Mouse (Mus musculus): ENCODE measurements around the gene Dtx3l. TPM values are rescaled to one million over a fixed set of nuclear protein-coding genes. Genes with fewer than 3 reads are reported as not detected.
"Not testable (repeated sequence)": the region's sequence is repeated elsewhere in the genome, so short reads cannot be mapped to it uniquely, and the experiment has no call there.

Gene Dtx3l
- polyA plus RNA-seq, 1 experiment from 2014 or later, result 5.5 TPM

DNA sequence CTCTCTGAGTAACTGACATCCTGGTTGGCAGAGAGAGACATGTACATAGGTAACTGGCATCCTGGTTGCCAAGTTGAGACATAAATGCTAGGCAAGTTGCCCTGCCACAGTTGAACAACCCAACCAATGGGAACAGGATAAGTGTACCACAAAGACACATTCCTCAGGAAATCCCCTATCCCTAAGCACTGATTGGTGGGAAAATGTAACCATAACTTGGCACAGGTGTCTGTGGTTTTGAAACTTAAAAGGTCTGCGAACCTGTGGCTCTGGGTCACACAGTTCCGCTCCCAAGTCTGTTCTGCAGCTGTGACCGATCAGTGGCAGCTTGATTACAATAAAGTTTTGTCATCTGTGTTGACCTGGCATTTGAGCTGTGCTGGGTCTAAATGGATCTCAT is 33.6 kb downstream of the Dtx3l start:
- Histone ChIP-seq H3K4me2 (no peak overlapping the region), H3K9me3 (replicated peaks) (no peaks in the 10 kb centered on the region), H3K36me3 (no peaks in the 10 kb centered on the region), H3K27ac (no peak overlapping the region), H3K27me3 (no peaks in the 10 kb centered on the region), H3K4me1 (replicated peaks) (peaks cover 9% of the 10 kb centered on the region), H3K4me3 (no peak overlapping the region), H3K9ac (no peak overlapping the region)
- no peak for ATAC-seq (replicated peaks; ENCODE audit: insufficient number of reproducible peaks, insufficient read depth, low FRiP score, low read depth)
- 85% methylated on average over 3 of the region's 3 CpGs for WGBS

DNA sequence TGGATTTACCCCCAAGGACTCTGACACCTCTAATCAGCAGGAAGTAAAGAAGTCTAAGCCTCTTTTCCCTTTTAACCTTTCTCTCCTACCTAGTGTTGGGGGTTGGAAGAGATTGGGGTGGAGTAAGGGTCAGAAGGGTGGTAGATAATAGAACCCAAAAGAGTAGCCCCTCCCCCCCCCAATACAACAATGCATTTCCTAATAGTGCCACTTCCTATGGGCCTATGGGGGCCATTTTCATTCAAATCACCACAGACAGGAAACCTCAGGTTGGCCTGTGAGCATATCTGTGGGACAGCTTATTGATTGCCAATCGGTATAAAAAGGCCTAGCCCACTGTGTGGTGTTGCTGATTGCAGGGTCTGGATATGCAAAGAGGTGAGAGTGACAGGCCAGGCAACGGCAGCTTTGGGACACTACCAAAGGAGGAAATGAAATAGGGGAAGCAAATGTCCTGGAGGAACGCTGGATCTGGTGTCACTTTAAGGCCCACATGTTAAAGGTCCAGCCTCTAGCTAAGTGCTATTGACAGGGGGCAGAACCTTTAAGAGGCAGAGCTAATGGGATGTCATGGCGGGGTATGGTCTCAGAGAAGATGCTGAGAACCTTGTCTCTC is 34.7 kb downstream of the Dtx3l start:
- no peaks in the 10 kb centered on the region for H3K9me3 ChIP-seq (replicated peaks)
- H3K4me2 ChIP-seq, result no peak overlapping the region
- H3K27me3 ChIP-seq, result no peaks in the 10 kb centered on the region
- 77% methylated on average over 4 of the region's 4 CpGs for WGBS
- no peak overlapping the region for H3K9ac ChIP-seq
- H3K4me1 ChIP-seq (replicated peaks), result peaks cover 9% of the 10 kb centered on the region
- no peak overlapping the region for H3K27ac ChIP-seq
- no peaks in the 10 kb centered on the region for H3K36me3 ChIP-seq
- ATAC-seq (replicated peaks; ENCODE audit: insufficient number of reproducible peaks, insufficient read depth, low FRiP score, low read depth), result no peak
- no peak overlapping the region for H3K4me3 ChIP-seq

DNA sequence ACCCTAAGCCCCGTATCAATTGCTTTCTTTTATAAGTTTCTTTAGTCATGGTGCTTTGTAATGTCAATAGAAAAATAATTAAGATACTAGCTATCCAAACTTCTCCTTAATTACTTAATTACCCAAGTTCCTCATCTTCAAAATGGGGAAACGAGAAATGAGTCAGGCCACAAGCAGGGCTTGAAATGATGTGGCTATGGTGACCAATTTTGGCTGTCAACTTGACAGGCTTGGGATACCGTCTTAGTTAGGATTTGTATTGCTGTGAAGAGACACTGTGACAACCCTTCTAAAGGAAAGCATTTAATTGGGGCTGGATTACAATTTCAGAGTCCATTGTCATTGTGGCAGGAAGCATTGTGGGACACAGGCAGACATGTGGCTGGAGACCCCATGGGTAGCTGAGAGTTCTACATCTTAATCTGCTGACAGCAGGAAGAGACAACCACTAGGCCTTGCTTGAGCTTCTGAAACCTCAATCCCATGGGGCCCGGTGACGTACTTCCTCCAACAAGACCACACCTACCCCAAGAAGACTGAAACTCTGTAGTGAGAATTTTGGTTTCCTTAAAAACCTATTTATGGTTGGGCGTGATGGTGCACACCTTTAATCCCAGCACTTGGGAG is 35.8 kb downstream of the Dtx3l start:
- Histone ChIP-seq H3K4me2 (no peak overlapping the region), H3K27me3 (no peaks in the 10 kb centered on the region), H3K4me3 (no peak overlapping the region), H3K9ac (no peak overlapping the region), H3K4me1 (replicated peaks) (peaks cover 9% of the 10 kb centered on the region), H3K36me3 (no peaks in the 10 kb centered on the region), H3K9me3 (replicated peaks) (no peaks in the 10 kb centered on the region), H3K27ac (no peak overlapping the region)
- WGBS, result 83% methylated on average over 6 of the region's 6 CpGs
- no peak for ATAC-seq (replicated peaks; ENCODE audit: insufficient number of reproducible peaks, insufficient read depth, low FRiP score, low read depth)

DNA sequence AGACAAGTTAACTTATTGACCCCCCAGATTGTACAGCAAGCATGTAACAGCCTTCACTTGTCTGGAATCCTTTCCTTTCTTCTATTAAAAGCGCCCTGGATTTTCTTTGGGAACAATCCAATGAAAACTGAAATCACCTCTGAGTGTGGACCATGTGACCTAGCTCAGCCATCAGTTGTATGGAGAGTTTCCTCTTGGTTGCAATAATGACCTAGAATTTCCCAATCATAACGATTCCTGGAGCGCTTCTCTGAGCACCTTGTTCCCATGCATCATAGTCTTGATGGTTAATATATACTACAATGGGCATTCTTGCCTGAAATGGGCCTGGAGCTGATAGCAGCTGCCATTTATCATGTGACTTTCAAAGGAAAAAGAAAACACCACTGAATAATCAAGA is 38.4 kb downstream of the Dtx3l start:
- ATAC-seq (replicated peaks; ENCODE audit: insufficient number of reproducible peaks, insufficient read depth, low FRiP score, low read depth), result no peak
- H3K9ac ChIP-seq, result no peak overlapping the region
- no peak overlapping the region for H3K4me2 ChIP-seq
- no peaks in the 10 kb centered on the region for H3K27me3 ChIP-seq
- no peaks in the 10 kb centered on the region for H3K36me3 ChIP-seq
- 72% methylated on average over 3 of the region's 3 CpGs for WGBS
- H3K27ac ChIP-seq, result no peak overlapping the region
- H3K9me3 ChIP-seq (replicated peaks), result no peaks in the 10 kb centered on the region
- no peak overlapping the region for H3K4me3 ChIP-seq
- no peaks in the 10 kb centered on the region for H3K4me1 ChIP-seq (replicated peaks)

DNA sequence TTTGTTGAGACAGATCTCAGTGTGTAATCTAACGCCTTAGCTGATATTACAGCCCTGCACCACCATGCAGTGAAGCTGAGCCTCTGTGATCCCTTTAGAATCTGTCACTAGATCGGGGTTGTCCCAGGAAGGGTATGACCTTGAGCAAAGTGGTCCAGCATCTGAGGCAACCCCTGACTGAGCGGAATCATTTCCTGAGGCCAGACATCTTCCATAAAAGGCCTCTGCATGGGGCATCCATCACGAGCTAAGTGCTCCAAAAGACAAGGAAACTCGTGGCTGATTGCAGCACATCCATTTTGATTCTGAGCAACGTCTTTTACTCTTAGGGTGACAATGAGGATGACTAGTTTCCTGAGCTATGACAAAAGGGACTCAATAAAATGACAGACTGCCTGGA is 44.0 kb downstream of the Dtx3l start:
- H3K4me2 ChIP-seq, result no peak overlapping the region
- H3K27ac ChIP-seq, result no peak overlapping the region
- H3K9ac ChIP-seq, result no peak overlapping the region
- H3K4me3 ChIP-seq, result no peak overlapping the region
- H3K9me3 ChIP-seq (replicated peaks), result no peaks in the 10 kb centered on the region
- no peaks in the 10 kb centered on the region for H3K36me3 ChIP-seq
- 55% methylated on average over 6 of the region's 6 CpGs for WGBS
- no peak for ATAC-seq (replicated peaks; ENCODE audit: insufficient number of reproducible peaks, insufficient read depth, low FRiP score, low read depth)
- no peaks in the 10 kb centered on the region for H3K27me3 ChIP-seq
- no peaks in the 10 kb centered on the region for H3K4me1 ChIP-seq (replicated peaks)

DNA sequence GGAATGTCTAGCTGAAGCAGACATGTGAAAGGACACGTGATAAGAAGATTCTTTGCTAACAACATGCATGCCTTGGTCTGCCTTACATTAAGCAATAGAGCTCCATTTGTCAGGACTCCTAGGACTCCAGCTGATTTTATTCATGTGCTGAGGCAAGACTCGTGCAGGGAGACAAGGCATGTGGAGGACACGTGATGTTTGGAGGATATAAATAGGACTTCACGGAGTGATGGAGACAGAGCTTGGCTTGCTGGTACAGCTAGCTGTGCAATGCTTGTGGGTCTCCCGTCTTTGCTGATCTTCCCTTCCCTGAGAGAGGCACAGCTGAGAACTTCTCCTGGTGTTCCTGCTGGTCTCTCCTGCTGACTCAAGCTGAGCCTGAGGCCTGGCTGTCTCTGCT is 47.3 kb downstream of the Dtx3l start:
- 47% methylated on average over 5 of the region's 5 CpGs for WGBS
- not testable (repeated sequence) for H3K4me2 ChIP-seq; H3K27ac ChIP-seq; H3K36me3 ChIP-seq; H3K27me3 ChIP-seq; ATAC-seq (replicated peaks; ENCODE audit: insufficient number of reproducible peaks, insufficient read depth, low FRiP score, low read depth); H3K4me1 ChIP-seq (replicated peaks); H3K4me3 ChIP-seq; H3K9ac ChIP-seq; H3K9me3 ChIP-seq (replicated peaks)

DNA sequence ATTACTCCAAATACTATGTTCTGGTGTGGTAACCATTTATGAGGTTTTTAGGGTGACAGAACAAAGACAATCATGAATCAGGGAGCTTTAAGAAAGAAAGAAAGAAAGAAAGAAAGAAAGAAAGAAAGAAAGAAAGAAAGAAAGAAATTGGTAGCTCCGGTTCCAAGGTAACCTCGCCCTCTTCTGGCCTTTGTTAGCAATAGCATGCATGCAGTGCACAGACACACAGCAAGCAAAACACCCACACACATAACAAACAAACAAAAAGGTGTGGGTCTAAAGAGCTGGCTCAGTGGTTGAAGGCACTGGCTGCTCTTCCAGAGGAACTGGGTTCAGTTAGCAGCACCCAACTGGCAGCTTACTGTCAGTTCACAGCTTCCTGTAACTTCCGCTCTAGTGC is 48.3 kb downstream of the Dtx3l start:
- no peak overlapping the region for H3K4me3 ChIP-seq
- no peaks in the 10 kb centered on the region for H3K4me1 ChIP-seq (replicated peaks)
- H3K27me3 ChIP-seq, result no peaks in the 10 kb centered on the region
- no peak overlapping the region for H3K9ac ChIP-seq
- H3K9me3 ChIP-seq (replicated peaks), result no peaks in the 10 kb centered on the region
- no peak overlapping the region for H3K27ac ChIP-seq
- no peak overlapping the region for H3K4me2 ChIP-seq
- WGBS, result 77% methylated on average over 3 of the region's 3 CpGs
- ATAC-seq (replicated peaks; ENCODE audit: insufficient number of reproducible peaks, insufficient read depth, low FRiP score, low read depth), result no peak
- no peaks in the 10 kb centered on the region for H3K36me3 ChIP-seq

DNA sequence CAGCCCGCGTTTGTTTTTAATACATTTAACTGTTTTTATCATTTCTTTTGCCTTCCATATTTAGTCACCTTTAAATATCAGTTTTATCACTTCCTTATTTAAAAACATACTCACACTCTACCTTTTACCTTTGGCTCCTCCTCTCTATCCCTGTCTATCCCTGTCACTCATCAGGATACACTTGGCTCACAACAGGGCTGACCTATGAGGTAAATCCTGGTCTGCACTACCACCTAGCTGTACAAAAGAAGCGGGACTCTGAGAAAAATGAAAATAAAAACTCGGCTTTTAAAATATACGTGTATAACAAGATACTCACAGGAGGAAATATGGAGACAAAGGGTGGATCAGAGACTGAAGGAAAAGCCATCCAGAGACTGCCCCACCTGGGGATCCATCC is 50.0 kb downstream of the Dtx3l start:
- WGBS, result 86% methylated on average over 5 of the region's 5 CpGs

DNA sequence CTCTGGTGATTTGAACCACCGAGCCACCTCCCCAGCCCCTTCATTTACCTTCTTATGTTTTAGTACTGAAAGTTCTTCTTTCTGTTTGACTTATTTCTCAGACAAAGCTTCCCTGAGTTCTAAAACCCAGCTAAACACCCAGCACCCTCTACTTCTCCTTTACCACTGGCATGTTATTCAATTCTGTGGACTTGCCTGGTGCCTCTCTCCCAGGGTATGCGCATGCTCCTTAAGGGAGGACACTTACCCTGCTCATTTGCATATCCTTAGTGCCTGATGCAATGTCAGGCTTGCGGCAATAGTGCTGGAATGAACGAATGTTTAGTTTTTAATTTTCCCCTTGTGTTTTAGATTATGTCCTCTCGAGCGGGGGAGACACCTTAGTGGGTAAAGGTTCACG is 50.8 kb downstream of the Dtx3l start:
- Histone ChIP-seq H3K27ac (no peak overlapping the region), H3K27me3 (no peaks in the 10 kb centered on the region), H3K4me3 (no peak overlapping the region), H3K4me2 (no peak overlapping the region), H3K9me3 (replicated peaks) (no peaks in the 10 kb centered on the region), H3K36me3 (no peaks in the 10 kb centered on the region), H3K9ac (no peak overlapping the region), H3K4me1 (replicated peaks) (no peaks in the 10 kb centered on the region)
- no peak for ATAC-seq (replicated peaks; ENCODE audit: insufficient number of reproducible peaks, insufficient read depth, low FRiP score, low read depth)
- WGBS, result 71% methylated on average over 7 of the region's 7 CpGs

More for the DNA sequence above, 50.0 kb downstream of the Dtx3l start:
- H3K27ac ChIP-seq, result no peak overlapping the region
- no peaks in the 10 kb centered on the region for H3K36me3 ChIP-seq
- no peaks in the 10 kb centered on the region for H3K27me3 ChIP-seq
- no peak overlapping the region for H3K9ac ChIP-seq
- H3K4me1 ChIP-seq (replicated peaks), result no peaks in the 10 kb centered on the region
- no peak overlapping the region for H3K4me3 ChIP-seq
- H3K9me3 ChIP-seq (replicated peaks), result no peaks in the 10 kb centered on the region
- H3K4me2 ChIP-seq, result no peak overlapping the region
- no peak for ATAC-seq (replicated peaks; ENCODE audit: insufficient number of reproducible peaks, insufficient read depth, low FRiP score, low read depth)

Other genes with a start within 250 kb of the Dtx3l start
- gene Dirc2, start 169.8 kb downstream of the Dtx3l start, polyA plus RNA-seq (2015; fragmentation: Nextera tagmentation; extraction: Ambion mirVana), result 11.2 and 12.8 TPM in 2 replicates
- gene Hspbap1, start 168.8 kb downstream of the Dtx3l start, polyA plus RNA-seq (2015; fragmentation: Nextera tagmentation; extraction: Ambion mirVana), result 6.9 and 7.3 TPM in 2 replicates
- 1.1 and 2.0 TPM in 2 replicates for gene Parp14, start 67.6 kb downstream of the Dtx3l start, polyA plus RNA-seq (2015; fragmentation: Nextera tagmentation; extraction: Ambion mirVana)
- gene Parp9, start 681 bp downstream of the Dtx3l start, polyA plus RNA-seq (2015; fragmentation: Nextera tagmentation; extraction: Ambion mirVana), result 8.4 and 11.1 TPM in 2 replicates
- gene Kpna1, start 39.6 kb upstream of the Dtx3l start, polyA plus RNA-seq (2015; fragmentation: Nextera tagmentation; extraction: Ambion mirVana), result 38.0 and 39.1 TPM in 2 replicates
- 6.0 and 6.8 TPM in 2 replicates for gene Wdr5b, start 102.0 kb upstream of the Dtx3l start, polyA plus RNA-seq (2015; fragmentation: Nextera tagmentation; extraction: Ambion mirVana)
- 733 and 988 TPM in 2 replicates for gene Fam162a, start 132.4 kb upstream of the Dtx3l start, polyA plus RNA-seq (2015; fragmentation: Nextera tagmentation; extraction: Ambion mirVana)
- 64.5 and 90.8 TPM in 2 replicates for gene Ccdc58, start 132.5 kb upstream of the Dtx3l start, polyA plus RNA-seq (2015; fragmentation: Nextera tagmentation; extraction: Ambion mirVana)
- gene Csta1, start 192.1 kb upstream of the Dtx3l start, polyA plus RNA-seq (2015; fragmentation: Nextera tagmentation; extraction: Ambion mirVana), result not detected in 2 replicates
- 0.79 and 1.4 TPM in 2 replicates for gene Stfa2l1, start 217.7 kb upstream of the Dtx3l start, polyA plus RNA-seq (2015; fragmentation: Nextera tagmentation; extraction: Ambion mirVana)
- gene Gm5483, start 245.1 kb upstream of the Dtx3l start, polyA plus RNA-seq (2015; fragmentation: Nextera tagmentation; extraction: Ambion mirVana), result 1.7 and 2.6 TPM in 2 replicates